Mouse (Mus musculus) neural tube, embryonic 15.5 days (tissue): Measurements from ENCODE around the gene Slc26a1. TPM values are rescaled to one million over a fixed set of nuclear protein-coding genes. Genes with fewer than 3 reads are reported as not detected.

Experiments
- ATAC-seq: fragments of 200-750 bp; cut with Nextera tagmentation; 2 replicates; pipeline ENCODE4 v1.8.0; 2017; ENCODE audit warnings: mild to moderate bottlenecking, moderate TSS enrichment, moderate library complexity; ENCODE audit not compliant: low FRiP score
- H3K27ac ChIP-seq: fragments of 300-500 bp; sonication (generic); replicated peaks from 2 replicates; pipeline ENCODE4 v1.5.1; 2015; ENCODE audit warnings: mild to moderate bottlenecking, inconsistent platforms
- H3K27me3 ChIP-seq: fragments of 300-500 bp; sonication (generic); replicated peaks from 2 replicates; pipeline ENCODE4 v1.6.1; 2015; ENCODE audit warnings: inconsistent platforms
- H3K36me3 ChIP-seq: fragments of 300-500 bp; sonication (generic); 2 replicates; pipeline ENCODE4 v1.6.1; 2015; ENCODE audit warnings: inconsistent platforms
- H3K4me1 ChIP-seq: fragments of 300-500 bp; sonication (generic); 2 replicates; pipeline ENCODE4 v1.6.1; 2015; ENCODE audit warnings: inconsistent platforms
- H3K4me2 ChIP-seq: fragments of 300-500 bp; sonication (generic); 2 replicates; pipeline ENCODE4 v1.6.1; 2015; ENCODE audit warnings: inconsistent platforms, mild to moderate bottlenecking, moderate library complexity
- H3K4me3 ChIP-seq: fragments of 300-500 bp; sonication (generic); replicated peaks from 2 replicates; pipeline ENCODE4 v1.5.1; 2015; ENCODE audit warnings: mild to moderate bottlenecking, inconsistent platforms
- H3K9ac ChIP-seq: fragments of 300-500 bp; sonication (generic); replicated peaks from 2 replicates; pipeline ENCODE4 v1.6.1; 2015; ENCODE audit warnings: mild to moderate bottlenecking, inconsistent platforms
- H3K9me3 ChIP-seq: fragments of 300-500 bp; sonication (generic); replicated peaks from 2 replicates; pipeline ENCODE4 v1.6.1; 2016; ENCODE audit warnings: inconsistent platforms
- WGBS: fragments of 180-500 bp; shearing (Covaris S2); methylation state at CpG from one replicate; pipeline ENCODE4 v1.1.7; 2015; ENCODE audit warnings: mixed read lengths; 5-methylcytosine and 5-hydroxymethylcytosine counted together
- polyA plus RNA-seq: library from polyadenylated mRNA; unstranded; fragments of >200 nt; fragmentation: Nextera tagmentation; extraction: Ambion mirVana; gene quantifications from 2 replicates; pipeline ENCODE4 v1.2.1, GENCODE M21; 2015

The Slc26a1 gene
- polyA plus RNA-seq, result 2.6 TPM in 2 replicates

GRCm38 (mm10) chr5:108675251-108675816 lies at the start of gene Slc26a1:
TSS of gene Slc26a1 (minus strand) at chr5:108675569.
- no peak within 1 kb of the TSS for H3K4me3 ChIP-seq
- peaks cover 19% of the 10 kb centered on the region for H3K4me1 ChIP-seq
- no peaks in the 10 kb centered on the region for H3K27me3 ChIP-seq
- H3K9me3 ChIP-seq, result no peaks in the 10 kb centered on the region
- no peak within 1 kb of the TSS for H3K27ac ChIP-seq
- no peak within 1 kb of the TSS for H3K4me2 ChIP-seq
- WGBS, result 83% methylated on average over 9 of the region's 9 CpGs
- ATAC-seq, result no peak
- H3K36me3 ChIP-seq, result peaks cover 21% of the 10 kb centered on the region; the same call in 1 of the 2 replicates
- H3K9ac ChIP-seq, result no peak within 1 kb of the TSS

GRCm38 (mm10) chr5:108724006-108724405 lies 48.6 kb upstream of the Slc26a1 start:
- Histone ChIP-seq H3K9ac (no peak overlapping the region), H3K4me3 (no peak overlapping the region), H3K27ac (no peak overlapping the region), H3K36me3 (no peaks in the 10 kb centered on the region), H3K27me3 (no peaks in the 10 kb centered on the region), H3K4me1 (no peaks in the 10 kb centered on the region), H3K4me2 (no peak overlapping the region), H3K9me3 (no peaks in the 10 kb centered on the region)
- no peak for ATAC-seq
- WGBS, result 75% methylated on average over 2 of the region's 2 CpGs

- no peak overlapping the region for H3K4me2 ChIP-seq
- H3K9ac ChIP-seq, result no peak overlapping the region
- H3K4me1 ChIP-seq, result no peaks in the 10 kb centered on the region
- no peaks in the 10 kb centered on the region for H3K36me3 ChIP-seq
- no peak for ATAC-seq
- H3K9me3 ChIP-seq, result no peaks in the 10 kb centered on the region
- H3K4me3 ChIP-seq, result no peak overlapping the region
- no peak overlapping the region for H3K27ac ChIP-seq
- WGBS, result 75% methylated on average over 7 of the region's 7 CpGs
- no peaks in the 10 kb centered on the region for H3K27me3 ChIP-seq
Measured at GRCm38 (mm10) chr5:108719761-108720160, 44.4 kb upstream of the Slc26a1 start.

DNA sequence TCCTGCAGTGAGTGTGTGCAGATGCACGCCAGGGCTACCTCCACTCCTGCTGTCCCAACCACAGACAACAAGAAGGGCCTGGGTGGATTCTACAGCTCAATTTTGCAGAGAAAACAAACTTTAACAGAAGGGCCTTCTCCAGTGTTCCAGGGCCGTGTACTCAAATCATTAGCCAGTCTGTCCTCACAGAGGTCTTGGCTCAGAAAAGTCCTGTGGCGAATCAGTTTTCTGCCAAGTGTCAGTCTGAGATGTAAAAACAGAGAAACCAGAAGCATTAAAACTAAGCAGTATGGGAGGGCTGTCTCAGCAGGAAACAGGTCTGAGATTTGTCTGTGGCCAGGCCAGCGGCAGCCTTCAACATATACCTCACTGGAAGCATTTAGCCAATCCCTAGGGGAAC lies 42.7 kb upstream of the Slc26a1 start:
- Histone ChIP-seq H3K4me2 (no peak overlapping the region), H3K9me3 (no peaks in the 10 kb centered on the region), H3K4me1 (0 out of 2 replicates have a peak, but pooled peaks cover 3% of the 10 kb centered on the region), H3K9ac (no peak overlapping the region), H3K4me3 (no peak overlapping the region), H3K36me3 (no peaks in the 10 kb centered on the region), H3K27me3 (no peaks in the 10 kb centered on the region), H3K27ac (peak overlapping the region; percentile 54; the same call in 1 of the 2 replicates)
- ATAC-seq, result no peak
- 26% methylated on average over 4 of the region's 4 CpGs for whole genome bisulfite sequencing

DNA sequence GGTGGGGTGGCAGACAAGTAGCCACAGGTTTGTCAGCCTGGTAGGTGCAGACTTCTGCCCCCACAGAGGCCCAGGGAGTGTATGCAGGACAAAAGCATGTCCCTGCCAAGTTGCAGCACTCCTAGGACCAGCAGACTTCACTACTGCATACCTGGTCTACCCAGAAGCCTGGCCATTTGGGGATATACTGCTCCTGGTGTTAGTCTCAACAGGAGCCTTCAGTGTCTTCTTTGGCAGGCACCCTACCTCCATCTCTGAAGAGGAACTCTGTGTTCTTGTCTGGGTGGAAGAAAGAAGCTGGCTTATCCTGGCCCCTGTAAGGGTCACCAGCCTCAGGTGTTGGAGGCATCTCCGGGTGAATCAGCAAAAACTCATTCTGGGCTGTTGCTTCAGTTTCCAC lies 40.6 kb upstream of the Slc26a1 start:
- 92% methylated on average over 1 of the region's 1 CpGs for WGBS
- no peak overlapping the region for H3K9ac ChIP-seq

DNA sequence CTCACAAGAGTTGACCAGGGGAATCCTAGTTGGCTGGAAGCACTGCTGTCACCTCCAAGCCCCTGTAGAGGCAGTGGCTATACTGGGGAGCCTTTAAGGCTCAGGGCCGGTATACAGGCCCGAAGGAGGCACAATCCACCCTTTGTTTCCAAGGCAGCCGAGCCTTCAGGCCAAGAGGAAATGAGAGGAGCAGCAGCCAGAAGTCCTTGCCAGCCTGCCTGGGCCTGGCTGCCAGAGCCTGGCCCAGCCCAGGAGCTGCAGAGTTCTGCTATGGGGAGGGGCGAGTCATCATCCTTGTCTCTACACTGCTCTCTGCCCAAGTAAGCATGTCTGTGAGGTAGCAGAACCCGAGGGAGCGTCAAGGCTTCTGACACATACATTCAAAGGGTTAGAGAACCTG lies 38.8 kb upstream of the Slc26a1 start:
- Histone ChIP-seq H3K4me1 (0 out of 2 replicates have a peak, but pooled peaks cover 3% of the 10 kb centered on the region), H3K27me3 (no peaks in the 10 kb centered on the region), H3K4me3 (no peak overlapping the region), H3K27ac (peak overlapping the region; percentile 63), H3K9ac (no peak overlapping the region), H3K9me3 (no peaks in the 10 kb centered on the region), H3K36me3 (no peaks in the 10 kb centered on the region), H3K4me2 (no peak overlapping the region)
- ATAC-seq, result peak; percentile 79
- WGBS, result 63% methylated on average over 6 of the region's 6 CpGs

More for the DNA sequence above, 40.6 kb upstream of the Slc26a1 start:
- no peak for ATAC-seq
- Histone ChIP-seq H3K27me3 (no peaks in the 10 kb centered on the region), H3K4me3 (no peak overlapping the region), H3K9me3 (no peaks in the 10 kb centered on the region), H3K4me1 (0 out of 2 replicates have a peak, but pooled peaks cover 3% of the 10 kb centered on the region), H3K27ac (no peak overlapping the region), H3K4me2 (no peak overlapping the region), H3K36me3 (no peaks in the 10 kb centered on the region)

GRCm38 (mm10) chr5:108713691-108714090 lies 38.3 kb upstream of the Slc26a1 start:
- Histone ChIP-seq H3K27ac (peak overlapping the region; percentile 63), H3K9ac (no peak overlapping the region), H3K4me2 (no peak overlapping the region), H3K4me1 (0 out of 2 replicates have a peak, but pooled peaks cover 3% of the 10 kb centered on the region), H3K27me3 (no peaks in the 10 kb centered on the region), H3K36me3 (no peaks in the 10 kb centered on the region), H3K9me3 (no peaks in the 10 kb centered on the region), H3K4me3 (no peak overlapping the region)
- peak; percentile 37 for ATAC-seq

DNA sequence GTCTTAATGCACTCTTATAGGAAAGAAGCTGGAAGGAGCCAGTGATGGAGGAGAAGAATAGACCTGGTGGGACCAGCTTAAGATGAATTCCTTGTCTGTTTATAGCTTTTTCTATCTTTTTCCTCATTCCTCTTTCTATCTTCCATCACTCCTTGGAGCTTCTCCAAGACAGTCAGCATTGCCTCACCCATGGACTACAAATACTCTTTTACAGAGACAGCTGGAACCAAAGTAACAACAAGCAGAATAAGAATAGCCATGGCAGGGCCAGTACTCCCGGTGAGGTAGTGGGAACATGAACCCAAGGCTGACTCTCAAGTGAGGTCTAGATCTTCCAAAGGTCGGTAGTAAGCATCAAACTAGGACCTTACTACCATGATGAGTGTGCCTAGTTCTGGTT lies 37.7 kb upstream of the Slc26a1 start:
- H3K4me3 ChIP-seq, result no peak overlapping the region
- no peaks in the 10 kb centered on the region for H3K9me3 ChIP-seq
- no peaks in the 10 kb centered on the region for H3K36me3 ChIP-seq
- H3K4me1 ChIP-seq, result 0 out of 2 replicates have a peak, but pooled peaks cover 3% of the 10 kb centered on the region
- no peak for ATAC-seq
- no peak overlapping the region for H3K27ac ChIP-seq
- no peak overlapping the region for H3K9ac ChIP-seq
- 86% methylated on average over 2 of the region's 2 CpGs for WGBS
- H3K27me3 ChIP-seq, result no peaks in the 10 kb centered on the region
- H3K4me2 ChIP-seq, result no peak overlapping the region

DNA sequence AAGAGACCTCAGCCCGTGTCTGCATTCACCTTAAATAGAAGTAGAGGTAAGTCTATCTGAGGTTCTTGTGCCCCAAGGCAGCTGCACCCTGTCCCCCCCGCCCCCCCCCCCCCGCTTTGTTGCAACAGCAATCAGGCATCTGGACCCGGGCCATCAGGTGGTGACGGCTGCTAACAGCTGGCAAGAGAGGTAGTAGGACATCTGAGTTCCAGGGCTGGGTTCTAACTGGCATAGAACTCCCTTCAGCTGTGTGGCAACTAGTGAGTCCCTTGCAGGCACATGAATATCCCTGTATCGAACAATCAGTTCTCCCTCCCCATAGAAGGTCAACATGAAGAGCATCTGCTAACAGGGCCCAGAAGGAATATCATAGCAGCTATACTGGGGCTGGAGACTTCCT lies 36.6 kb upstream of the Slc26a1 start:
- no peaks in the 10 kb centered on the region for H3K27me3 ChIP-seq
- no peak overlapping the region for H3K4me2 ChIP-seq
- no peak overlapping the region for H3K27ac ChIP-seq
- H3K9ac ChIP-seq, result no peak overlapping the region
- H3K4me3 ChIP-seq, result no peak overlapping the region
- H3K36me3 ChIP-seq, result no peaks in the 10 kb centered on the region
- H3K9me3 ChIP-seq, result no peaks in the 10 kb centered on the region
- 0 out of 2 replicates have a peak, but pooled peaks cover 3% of the 10 kb centered on the region for H3K4me1 ChIP-seq
- WGBS, result 86% methylated on average over 6 of the region's 6 CpGs
- no peak for ATAC-seq

DNA sequence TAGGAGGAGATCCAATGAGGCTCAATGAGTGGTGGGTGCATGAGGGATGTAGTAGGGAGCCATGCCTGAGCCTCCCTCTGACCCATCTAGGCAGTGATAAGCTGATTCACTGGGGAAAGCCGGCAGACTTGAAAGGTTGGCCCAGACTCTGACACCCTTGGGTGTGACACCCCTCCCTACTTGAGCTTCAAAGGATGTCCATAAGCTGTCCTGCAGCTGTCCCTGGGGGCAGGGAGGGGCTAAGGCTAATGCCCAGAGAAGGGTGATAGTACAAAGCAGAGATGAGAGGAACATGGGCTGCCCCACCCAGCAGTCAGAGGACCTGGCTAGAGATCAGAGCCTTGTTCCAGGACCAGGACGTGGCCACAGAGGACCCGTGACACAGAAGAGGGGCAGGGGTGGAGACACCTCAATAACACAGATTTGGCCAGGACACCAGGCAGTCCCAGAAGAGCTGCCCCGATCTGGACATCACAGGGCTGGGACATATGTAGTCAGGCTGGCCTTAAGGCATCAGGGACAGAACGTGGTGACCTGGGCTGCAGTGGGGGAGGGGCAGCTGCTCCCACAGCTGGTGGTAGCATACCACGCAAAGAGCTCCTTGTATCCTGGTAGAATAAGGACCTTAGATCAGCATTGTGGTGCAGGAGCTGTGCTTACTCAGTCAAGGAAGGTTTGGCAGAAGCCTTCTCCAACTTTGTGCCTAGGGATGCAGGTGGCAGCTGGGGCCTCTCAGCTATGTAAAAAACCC lies 33.8 kb upstream of the Slc26a1 start:
- no peak overlapping the region for H3K4me2 ChIP-seq
- no peak for ATAC-seq
- no peaks in the 10 kb centered on the region for H3K27me3 ChIP-seq
- no peak overlapping the region for H3K9ac ChIP-seq
- no peaks in the 10 kb centered on the region for H3K36me3 ChIP-seq
- 0 out of 2 replicates have a peak, but pooled peaks cover 3% of the 10 kb centered on the region for H3K4me1 ChIP-seq
- H3K4me3 ChIP-seq, result no peak overlapping the region
- H3K27ac ChIP-seq, result no peak overlapping the region
- WGBS, result 61% methylated on average over 6 of the region's 6 CpGs
- H3K9me3 ChIP-seq, result no peaks in the 10 kb centered on the region

GRCm38 (mm10) chr5:108708419-108708818 lies 33.0 kb upstream of the Slc26a1 start:
- ATAC-seq, result no peak
- Histone ChIP-seq H3K36me3 (no peaks in the 10 kb centered on the region), H3K9me3 (no peaks in the 10 kb centered on the region), H3K27ac (no peak overlapping the region), H3K9ac (no peak overlapping the region), H3K4me1 (no peaks in the 10 kb centered on the region), H3K4me2 (no peak overlapping the region), H3K27me3 (no peaks in the 10 kb centered on the region), H3K4me3 (no peak overlapping the region)
- 90% methylated on average over 1 of the region's 1 CpGs for WGBS

- no peak for ATAC-seq
- WGBS, result 85% methylated on average over 2 of the region's 2 CpGs
- no peak overlapping the region for H3K27ac ChIP-seq
Measured at GRCm38 (mm10) chr5:108707758-108708157, 32.4 kb upstream of the Slc26a1 start.

More at GRCm38 (mm10) chr5:108707758-108708157, 32.4 kb upstream of the Slc26a1 start:
- Histone ChIP-seq H3K36me3 (no peaks in the 10 kb centered on the region), H3K9me3 (no peaks in the 10 kb centered on the region), H3K4me1 (no peaks in the 10 kb centered on the region), H3K27me3 (no peaks in the 10 kb centered on the region), H3K9ac (no peak overlapping the region), H3K4me3 (no peak overlapping the region), H3K4me2 (no peak overlapping the region)
